Mouse (Mus musculus) kidney, adult 2 months (tissue): ENCODE results near the gene Xpo4.

ENCODE experiments used
- CTCF ChIP-seq: fragments of 200-500 bp; conservative IDR thresholded peaks from 2 replicates; pipeline ENCODE4 v1.5.1; 2011; ENCODE audit warnings: low read depth, mild to moderate bottlenecking, control low read depth, low read length, moderate library complexity, mixed read lengths; ENCODE audit not compliant: insufficient read depth, insufficient read length
- POLR2A ChIP-seq: fragments of 200-500 bp; IDR thresholded peaks from one replicate; pipeline ENCODE4 v1.6.1; 2011; ENCODE audit warnings: low read depth, low read length, control low read depth

DNA sequence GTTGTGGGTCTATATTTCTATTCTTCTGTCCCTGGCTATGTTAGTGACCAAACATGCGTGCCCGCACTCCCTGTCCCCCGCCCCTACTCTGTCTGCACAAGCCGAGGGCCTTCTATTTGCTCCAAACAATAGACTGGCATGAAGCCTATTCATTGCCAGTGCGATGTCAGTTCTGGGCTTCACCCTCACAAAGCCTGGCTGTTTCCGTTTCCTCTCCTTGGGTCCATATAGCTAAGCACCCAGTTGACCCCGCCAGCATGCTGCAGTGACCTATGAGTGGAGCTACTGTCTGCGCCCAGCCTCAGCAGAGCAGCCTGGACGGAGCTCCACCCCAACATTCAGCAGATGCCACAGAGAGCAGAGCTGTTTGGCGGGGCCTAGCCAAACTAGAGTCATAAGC, 43.9 kb upstream of the Xpo4 start:
- TF ChIP-seq CTCF (no peak), POLR2A (no peak)
